Mouse (Mus musculus): ENCODE measurements around the gene Srsf1.

DNA sequence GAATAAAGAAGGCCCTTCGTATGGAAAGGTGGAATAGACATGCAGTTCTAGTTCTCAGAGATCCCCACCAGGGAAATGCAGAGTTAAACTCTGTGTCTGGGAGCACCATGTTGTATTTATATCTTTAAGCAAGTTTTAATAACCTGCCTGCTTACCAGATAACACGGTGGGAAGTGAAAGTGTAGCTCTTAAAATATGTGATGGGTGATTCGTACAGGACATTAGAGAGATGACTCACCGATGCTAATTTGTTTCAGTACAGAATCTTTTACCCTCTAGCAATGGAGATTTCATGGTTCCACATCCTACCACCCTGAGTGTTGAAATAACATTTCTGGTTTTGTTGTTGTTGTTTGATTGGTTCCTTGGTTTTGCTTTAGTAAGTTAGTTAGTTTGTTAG lies 23.2 kb downstream of the Srsf1 start:
- TF ChIP-seq CTCF (IDR thresholded peaks at IDR 0.05; ENCODE audit: extremely low read depth, insufficient read length, insufficient replicate concordance, low read depth, low read length) (no peak), POLR2A (IDR thresholded peaks at IDR 0.05; ENCODE audit: low read depth, low read length) (no peak)

Data from small intestine, adult 2 months (tissue).